Mouse (Mus musculus) ZHBTc4 (cell line): ENCODE results near the gene Limd1.
A peak's percentile ranks its signal among the peaks of the same experiment; 100 is the strongest.
"Not testable (repeated sequence)": the region's sequence is repeated elsewhere in the genome, so short reads cannot be mapped to it uniquely, and the experiment has no call there.

Experiments used
- DNase-seq: peaks from one replicate; pipeline ENCODE4 v3.0.0-alpha.2; 2011; ENCODE audit warnings: low read depth, low spot score

Gene Limd1

GRCm38 (mm10) chr9:123478586-123479195, at the start of gene Limd1:
Limd1 (plus strand) TSS chr9:123478706.
- DNase-seq: peak; percentile 53

GRCm38 (mm10) chr9:123429863-123430262, 48.6 kb upstream of the Limd1 start:
- DNase-seq: peak; percentile 7

- DNase-seq: peak; percentile 81
These were observed 47.5 kb upstream of the Limd1 start for GRCm38 (mm10) chr9:123430973-123431372.

GRCm38 (mm10) chr9:123438223-123438622, 40.3 kb upstream of the Limd1 start:
- DNase-seq: no peak

- DNase-seq: no peak
These were observed 38.1 kb upstream of the Limd1 start for GRCm38 (mm10) chr9:123440230-123441058.

GRCm38 (mm10) chr9:123447101-123447500, 31.4 kb upstream of the Limd1 start:
- not testable (repeated sequence) for DNase-seq

- DNase-seq: no peak
These were observed 29.9 kb upstream of the Limd1 start for GRCm38 (mm10) chr9:123448594-123448993.

- peak; percentile 45 for DNase-seq
These were observed 28.3 kb upstream of the Limd1 start for GRCm38 (mm10) chr9:123450174-123450573.

GRCm38 (mm10) chr9:123451772-123452171, 26.7 kb upstream of the Limd1 start:
- no peak for DNase-seq

- DNase-seq: peak; percentile 75
These were observed 21.6 kb upstream of the Limd1 start for GRCm38 (mm10) chr9:123456634-123457602.

- DNase-seq: no peak
These were observed 20.9 kb upstream of the Limd1 start for GRCm38 (mm10) chr9:123457603-123458002.

- no peak for DNase-seq
These were observed 11.3 kb upstream of the Limd1 start for GRCm38 (mm10) chr9:123467141-123467620.

- DNase-seq: no peak
These were observed 10.0 kb upstream of the Limd1 start for GRCm38 (mm10) chr9:123468406-123469085.

- no peak for DNase-seq
These were observed 9.4 kb upstream of the Limd1 start for GRCm38 (mm10) chr9:123469087-123469486.

GRCm38 (mm10) chr9:123473377-123473776, 5.1 kb upstream of the Limd1 start:
- no peak for DNase-seq

- DNase-seq: no peak
These were observed 2.9 kb upstream of the Limd1 start for GRCm38 (mm10) chr9:123475569-123475968.

- DNase-seq: peak; percentile 76
These were observed 398 bp upstream of the Limd1 start for GRCm38 (mm10) chr9:123478031-123478585.

- no peak for DNase-seq
These were observed 727 bp downstream of the Limd1 start for GRCm38 (mm10) chr9:123479196-123479669.

- no peak for DNase-seq
These were observed 1.4 kb downstream of the Limd1 start for GRCm38 (mm10) chr9:123479876-123480252.

- DNase-seq: no peak
These were observed 1.9 kb downstream of the Limd1 start for GRCm38 (mm10) chr9:123480253-123480921.
